Mouse (Mus musculus) liver, embryonic 15.5 days (tissue): ENCODE data around the gene C1qtnf12. TPM values are rescaled to one million over a fixed set of nuclear protein-coding genes. Genes with fewer than 3 reads are reported as not detected.

Experiments
- ATAC-seq: fragments of 200-750 bp; cut with Nextera tagmentation; 2 replicates; pipeline ENCODE4 v1.8.0; 2017; ENCODE audit warnings: moderate number of reproducible peaks, mild to moderate bottlenecking, moderate library complexity; ENCODE audit not compliant: insufficient read depth
- H3K27ac ChIP-seq: fragments of 300-500 bp; sonication (generic); replicated peaks from 2 replicates; pipeline ENCODE4 v1.5.1; 2015; ENCODE audit warnings: mild to moderate bottlenecking, inconsistent platforms
- H3K27me3 ChIP-seq: fragments of 300-500 bp; sonication (generic); 2 replicates; pipeline ENCODE4 v1.6.1; 2015; ENCODE audit warnings: mild to moderate bottlenecking, inconsistent platforms
- H3K36me3 ChIP-seq: fragments of 300-500 bp; sonication (generic); replicated peaks from 2 replicates; pipeline ENCODE4 v1.6.1; 2015; ENCODE audit warnings: moderate library complexity, mild to moderate bottlenecking, inconsistent platforms
- H3K4me1 ChIP-seq: fragments of 300-500 bp; sonication (generic); replicated peaks from 2 replicates; pipeline ENCODE4 v1.6.1; 2015; ENCODE audit warnings: inconsistent platforms
- H3K4me2 ChIP-seq: fragments of 300-500 bp; sonication (generic); 2 replicates; pipeline ENCODE4 v1.6.1; 2015; ENCODE audit warnings: moderate library complexity, mild to moderate bottlenecking, inconsistent platforms
- H3K4me3 ChIP-seq: fragments of 300-500 bp; sonication (generic); replicated peaks from 2 replicates; pipeline ENCODE4 v1.5.1; 2015; ENCODE audit warnings: mild to moderate bottlenecking, inconsistent platforms
- H3K9ac ChIP-seq: fragments of 300-500 bp; sonication (generic); 2 replicates; pipeline ENCODE4 v1.6.1; 2015; ENCODE audit warnings: moderate library complexity, mild to moderate bottlenecking, inconsistent platforms
- H3K9me3 ChIP-seq: fragments of 300-500 bp; sonication (generic); replicated peaks from 2 replicates; pipeline ENCODE4 v1.6.1; 2016; ENCODE audit warnings: inconsistent platforms
- WGBS: fragments of 180-500 bp; shearing (Covaris S2); methylation state at CpG from one replicate; pipeline ENCODE4 v1.1.7; 2015; ENCODE audit warnings: mixed read lengths; ENCODE audit not compliant: insufficient replicate concordance; 5-methylcytosine and 5-hydroxymethylcytosine counted together
- polyA plus RNA-seq: library from polyadenylated mRNA; unstranded; fragments of >200 nt; fragmentation: Nextera tagmentation; extraction: Ambion mirVana; gene quantifications from 2 replicates; pipeline ENCODE4 v1.2.1, GENCODE M21; 2015

C1qtnf12 gene
- 76.3 and 81.9 TPM in 2 replicates for polyA plus RNA-seq

- Histone ChIP-seq H3K9ac (peak within 1 kb of the TSS; percentile 66), H3K4me2 (peak within 1 kb of the TSS; percentile 97), H3K36me3 (peaks cover 50% of the 10 kb centered on the region), H3K27ac (peak within 1 kb of the TSS; percentile 75), H3K4me1 (peaks cover 64% of the 10 kb centered on the region), H3K27me3 (no peaks in the 10 kb centered on the region), H3K4me3 (peak within 1 kb of the TSS; percentile 68), H3K9me3 (no peaks in the 10 kb centered on the region)
- peak; percentile 81 for ATAC-seq
- WGBS = under 1% methylated on average over 42 of the region's 42 CpGs
Measured at GRCm38 (mm10) chr4:155962167-155962971, at the start of gene C1qtnf12. C1qtnf12 (plus strand) TSS chr4:155962318.

- H3K4me2 ChIP-seq = no peak overlapping the region
- no peaks in the 10 kb centered on the region for H3K4me1 ChIP-seq
- 36% methylated on average over 1 of the region's 1 CpGs for WGBS
- ATAC-seq = no peak
- no peak overlapping the region for H3K9ac ChIP-seq
- no peaks in the 10 kb centered on the region for H3K36me3 ChIP-seq
- no peak overlapping the region for H3K27ac ChIP-seq
- H3K4me3 ChIP-seq = no peak overlapping the region
- no peaks in the 10 kb centered on the region for H3K9me3 ChIP-seq
- peaks cover 26% of the 10 kb centered on the region for H3K27me3 ChIP-seq
Measured at GRCm38 (mm10) chr4:155932031-155932430, 30.1 kb upstream of the C1qtnf12 start.

- Histone ChIP-seq H3K9ac (peak overlapping the region; percentile 90), H3K27me3 (peaks cover 33% of the 10 kb centered on the region), H3K9me3 (no peaks in the 10 kb centered on the region), H3K27ac (peak overlapping the region; percentile 83), H3K36me3 (peaks cover 17% of the 10 kb centered on the region), H3K4me2 (peak overlapping the region; percentile 97), H3K4me3 (peak overlapping the region; percentile 97), H3K4me1 (peaks cover 49% of the 10 kb centered on the region)
- ATAC-seq = peak; percentile 16
- 2% methylated on average over 17 of the region's 17 CpGs for WGBS
Measured at GRCm38 (mm10) chr4:155943049-155943452, 19.1 kb upstream of the C1qtnf12 start.

- H3K27ac ChIP-seq = peak within 1 kb of the TSS; percentile 83
- whole genome bisulfite sequencing = under 1% methylated on average over 85 of the region's 85 CpGs
- H3K36me3 ChIP-seq = peaks cover 23% of the 10 kb centered on the region
- H3K9ac ChIP-seq = peak within 1 kb of the TSS; percentile 90
- no peaks in the 10 kb centered on the region for H3K9me3 ChIP-seq
- peak within 1 kb of the TSS; percentile 97 for H3K4me2 ChIP-seq
- H3K27me3 ChIP-seq = peaks cover 33% of the 10 kb centered on the region
- peaks cover 49% of the 10 kb centered on the region for H3K4me1 ChIP-seq
- peak; percentile 96 for ATAC-seq
- peak within 1 kb of the TSS; percentile 97 for H3K4me3 ChIP-seq
Measured at GRCm38 (mm10) chr4:155943534-155944249, 18.4 kb upstream of the C1qtnf12 start, which contains the start of gene Ube2j2. Ube2j2 (plus strand) TSS chr4:155943831.

- under 1% methylated on average over 17 of the region's 17 CpGs for WGBS
- Histone ChIP-seq H3K4me3 (peak overlapping the region; percentile 97), H3K9me3 (no peaks in the 10 kb centered on the region), H3K27ac (peak overlapping the region; percentile 83), H3K36me3 (peaks cover 29% of the 10 kb centered on the region), H3K9ac (peak overlapping the region; percentile 90), H3K4me1 (peaks cover 49% of the 10 kb centered on the region), H3K27me3 (peaks cover 33% of the 10 kb centered on the region), H3K4me2 (peak overlapping the region; percentile 97)
- no peak for ATAC-seq
Measured at GRCm38 (mm10) chr4:155944271-155944670, 17.8 kb upstream of the C1qtnf12 start.

GRCm38 (mm10) chr4:155947094-155947493 lies 15.0 kb upstream of the C1qtnf12 start:
- no peak overlapping the region for H3K27ac ChIP-seq
- no peak overlapping the region for H3K4me2 ChIP-seq
- peaks cover 49% of the 10 kb centered on the region for H3K4me1 ChIP-seq
- H3K9ac ChIP-seq = no peak overlapping the region
- no peak for ATAC-seq
- H3K36me3 ChIP-seq = peaks cover 58% of the 10 kb centered on the region
- no peaks in the 10 kb centered on the region for H3K9me3 ChIP-seq
- H3K27me3 ChIP-seq = peaks cover 10% of the 10 kb centered on the region
- no peak overlapping the region for H3K4me3 ChIP-seq

GRCm38 (mm10) chr4:155955491-155955890 lies 6.6 kb upstream of the C1qtnf12 start:
- Histone ChIP-seq H3K36me3 (peaks cover 81% of the 10 kb centered on the region), H3K4me2 (no peak overlapping the region), H3K27me3 (no peaks in the 10 kb centered on the region), H3K4me1 (peaks cover 7% of the 10 kb centered on the region; the same call in 1 of the 2 replicates), H3K9ac (no peak overlapping the region), H3K4me3 (no peak overlapping the region), H3K9me3 (no peaks in the 10 kb centered on the region), H3K27ac (no peak overlapping the region)
- no peak for ATAC-seq
- 84% methylated on average over 6 of the region's 6 CpGs for WGBS

GRCm38 (mm10) chr4:155959275-155959674 lies 2.8 kb upstream of the C1qtnf12 start:
- H3K36me3 ChIP-seq = peaks cover 52% of the 10 kb centered on the region
- 3% methylated on average over 5 of the region's 5 CpGs for WGBS
- no peak for ATAC-seq

GRCm38 (mm10) chr4:155963106-155963505 lies 988 bp downstream of the C1qtnf12 start:
- 36% methylated on average over 7 of the region's 7 CpGs for WGBS
- Histone ChIP-seq H3K9ac (peak overlapping the region; percentile 66), H3K9me3 (no peaks in the 10 kb centered on the region), H3K36me3 (peaks cover 45% of the 10 kb centered on the region), H3K4me1 (peaks cover 71% of the 10 kb centered on the region), H3K4me3 (peak overlapping the region; percentile 68), H3K27ac (peak overlapping the region; percentile 75), H3K4me2 (peak overlapping the region; percentile 97), H3K27me3 (no peaks in the 10 kb centered on the region)
- ATAC-seq = peak; percentile 3; the same call in 1 of the 2 replicates

More at GRCm38 (mm10) chr4:155959275-155959674, 2.8 kb upstream of the C1qtnf12 start:
- H3K4me1 ChIP-seq = peaks cover 40% of the 10 kb centered on the region
- no peaks in the 10 kb centered on the region for H3K27me3 ChIP-seq
- H3K4me2 ChIP-seq = no peak overlapping the region
- H3K4me3 ChIP-seq = no peak overlapping the region
- no peaks in the 10 kb centered on the region for H3K9me3 ChIP-seq
- H3K9ac ChIP-seq = no peak overlapping the region
- H3K27ac ChIP-seq = no peak overlapping the region

- peak overlapping the region; percentile 75; the same call in 1 of the 2 replicates for H3K27ac ChIP-seq
- ATAC-seq = no peak
- peaks cover 37% of the 10 kb centered on the region for H3K36me3 ChIP-seq
- WGBS = 78% methylated on average over 11 of the region's 11 CpGs
- H3K9ac ChIP-seq = peak overlapping the region; percentile 21; the same call in 1 of the 2 replicates
- H3K4me2 ChIP-seq = peak overlapping the region; percentile 97
- H3K9me3 ChIP-seq = no peaks in the 10 kb centered on the region
- peaks cover 82% of the 10 kb centered on the region for H3K4me1 ChIP-seq
- H3K27me3 ChIP-seq = no peaks in the 10 kb centered on the region
- no peak overlapping the region for H3K4me3 ChIP-seq
Measured at GRCm38 (mm10) chr4:155964396-155964795, 2.3 kb downstream of the C1qtnf12 start.
